Mouse (Mus musculus) neural tube, embryonic 15.5 days (tissue): ENCODE results near the gene Limk2. TPM values are rescaled to one million over a fixed set of nuclear protein-coding genes. Genes with fewer than 3 reads are reported as not detected.

Source experiments
- ATAC-seq: fragments of 200-750 bp; cut with Nextera tagmentation; 2 replicates; pipeline ENCODE4 v1.8.0; 2017; ENCODE audit warnings: mild to moderate bottlenecking, moderate TSS enrichment, moderate library complexity; ENCODE audit not compliant: low FRiP score
- H3K27ac ChIP-seq: fragments of 300-500 bp; sonication (generic); replicated peaks from 2 replicates; pipeline ENCODE4 v1.5.1; 2015; ENCODE audit warnings: mild to moderate bottlenecking, inconsistent platforms
- H3K27me3 ChIP-seq: fragments of 300-500 bp; sonication (generic); replicated peaks from 2 replicates; pipeline ENCODE4 v1.6.1; 2015; ENCODE audit warnings: inconsistent platforms
- H3K36me3 ChIP-seq: fragments of 300-500 bp; sonication (generic); 2 replicates; pipeline ENCODE4 v1.6.1; 2015; ENCODE audit warnings: inconsistent platforms
- H3K4me1 ChIP-seq: fragments of 300-500 bp; sonication (generic); 2 replicates; pipeline ENCODE4 v1.6.1; 2015; ENCODE audit warnings: inconsistent platforms
- H3K4me2 ChIP-seq: fragments of 300-500 bp; sonication (generic); 2 replicates; pipeline ENCODE4 v1.6.1; 2015; ENCODE audit warnings: inconsistent platforms, mild to moderate bottlenecking, moderate library complexity
- H3K4me3 ChIP-seq: fragments of 300-500 bp; sonication (generic); replicated peaks from 2 replicates; pipeline ENCODE4 v1.5.1; 2015; ENCODE audit warnings: mild to moderate bottlenecking, inconsistent platforms
- H3K9ac ChIP-seq: fragments of 300-500 bp; sonication (generic); replicated peaks from 2 replicates; pipeline ENCODE4 v1.6.1; 2015; ENCODE audit warnings: mild to moderate bottlenecking, inconsistent platforms
- H3K9me3 ChIP-seq: fragments of 300-500 bp; sonication (generic); replicated peaks from 2 replicates; pipeline ENCODE4 v1.6.1; 2016; ENCODE audit warnings: inconsistent platforms
- WGBS: fragments of 180-500 bp; shearing (Covaris S2); methylation state at CpG from one replicate; pipeline ENCODE4 v1.1.7; 2015; ENCODE audit warnings: mixed read lengths; 5-methylcytosine and 5-hydroxymethylcytosine counted together
- polyA plus RNA-seq: library from polyadenylated mRNA; unstranded; fragments of >200 nt; fragmentation: Nextera tagmentation; extraction: Ambion mirVana; gene quantifications from 2 replicates; pipeline ENCODE4 v1.2.1, GENCODE M21; 2015

Limk2 gene
- polyA plus RNA-seq: 141 and 158 TPM in 2 replicates

DNA sequence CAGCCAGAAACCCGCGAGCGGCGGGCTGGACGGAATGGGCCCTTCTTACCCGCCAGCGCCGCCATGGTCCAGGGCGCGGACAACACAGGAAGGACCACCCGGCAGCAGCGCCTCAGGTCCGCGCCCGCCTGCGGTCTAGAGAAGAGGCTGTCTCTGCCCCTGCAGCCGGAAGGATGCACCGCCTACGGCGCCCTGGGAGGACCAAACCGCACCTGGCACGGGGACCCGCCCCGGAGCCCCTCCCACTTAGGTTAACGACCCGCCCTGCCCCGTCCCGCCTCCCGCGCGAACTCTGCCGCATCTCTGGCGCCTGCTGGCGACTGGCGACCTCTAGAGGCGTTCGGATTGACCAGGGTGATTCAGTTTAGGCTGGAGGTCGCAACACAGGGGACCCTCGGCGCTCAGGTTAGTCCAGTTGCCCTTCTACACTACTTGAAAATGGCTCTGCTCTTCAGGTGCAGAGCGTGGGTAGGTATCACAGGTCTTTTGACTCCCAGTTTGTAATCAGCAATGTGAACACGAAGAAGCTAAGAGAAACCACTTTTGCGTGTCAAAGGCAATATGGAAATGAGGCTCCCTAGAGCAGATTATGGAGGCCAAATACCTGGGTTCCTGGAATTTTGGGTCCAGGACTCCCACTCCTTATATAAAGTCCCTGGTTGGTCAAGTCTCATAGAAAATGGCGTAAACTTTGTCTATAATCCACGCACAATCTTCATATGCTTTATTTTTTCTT lies at the start of gene Limk2:
TSS of gene Limk2 (minus strand) at position 193 of the 736 bp plus-strand sequence.
- Histone ChIP-seq H3K27ac (peak within 1 kb of the TSS; percentile 68), H3K4me3 (peak within 1 kb of the TSS; percentile 73), H3K9me3 (no peaks in the 10 kb centered on the region), H3K9ac (peak within 1 kb of the TSS; percentile 69), H3K36me3 (peaks cover 5% of the 10 kb centered on the region; the same call in 1 of the 2 replicates), H3K4me2 (peak within 1 kb of the TSS; percentile 87), H3K4me1 (peaks cover 18% of the 10 kb centered on the region), H3K27me3 (no peaks in the 10 kb centered on the region)
- WGBS: 3% methylated on average over 42 of the region's 45 CpGs
- ATAC-seq: peak; percentile 91

DNA sequence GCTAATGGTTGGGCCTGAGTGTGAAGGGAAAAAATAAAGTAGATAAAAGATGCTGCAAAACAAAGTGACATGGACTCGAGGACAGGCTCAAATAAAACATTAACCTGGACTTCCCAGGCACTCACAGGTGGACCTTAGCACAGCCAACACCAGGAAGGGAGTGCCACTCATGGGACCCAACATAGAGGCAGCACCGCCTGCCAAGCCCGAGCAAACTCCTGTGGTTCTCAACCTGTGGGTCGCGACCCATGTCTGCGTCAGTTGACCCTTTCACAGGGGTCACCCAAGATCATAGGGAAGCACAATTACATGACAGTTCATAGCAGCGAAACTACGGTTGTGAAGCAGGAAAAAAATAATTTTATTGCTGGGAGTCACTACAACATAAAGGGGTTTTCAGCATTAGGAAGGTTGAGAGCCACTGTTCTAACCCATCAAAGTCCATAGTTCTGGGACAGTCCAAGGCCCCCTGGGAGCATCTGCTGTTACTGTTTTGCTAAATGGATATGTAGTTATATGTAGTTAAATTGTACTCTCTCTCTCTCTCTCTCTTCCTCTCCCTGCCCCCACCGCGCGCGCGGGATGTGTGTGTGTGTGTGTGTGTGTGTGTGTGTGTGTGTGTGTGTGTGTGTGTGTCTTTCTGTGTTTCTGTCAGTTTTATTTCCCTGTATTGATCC lies 49.6 kb upstream of the Limk2 start:
- H3K4me2 ChIP-seq: no peak overlapping the region
- peaks cover 9% of the 10 kb centered on the region for H3K4me1 ChIP-seq
- no peaks in the 10 kb centered on the region for H3K9me3 ChIP-seq
- ATAC-seq: no peak
- 83% methylated on average over 8 of the region's 13 CpGs for WGBS
- H3K27me3 ChIP-seq: no peaks in the 10 kb centered on the region
- H3K27ac ChIP-seq: no peak overlapping the region
- no peak overlapping the region for H3K4me3 ChIP-seq
- peaks cover 8% of the 10 kb centered on the region for H3K36me3 ChIP-seq
- no peak overlapping the region for H3K9ac ChIP-seq

DNA sequence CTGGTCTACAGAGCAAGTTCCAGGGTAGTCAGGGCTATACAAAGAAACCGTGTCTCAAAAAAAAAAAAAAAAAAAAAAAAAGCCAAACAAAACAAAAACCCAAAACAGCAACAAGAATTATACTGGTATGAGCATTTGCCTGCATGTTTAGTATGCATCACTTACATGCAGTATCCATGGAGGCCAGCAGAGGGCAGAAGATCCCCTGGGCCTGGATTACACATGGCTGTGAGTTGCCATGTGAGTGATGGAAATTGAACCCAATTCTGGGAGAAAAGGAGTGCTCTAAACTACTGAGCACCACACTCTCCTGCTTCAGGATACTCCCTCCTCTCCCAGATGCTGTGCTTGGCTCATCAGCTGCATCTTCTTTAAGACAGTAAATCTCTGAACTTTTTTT lies 47.4 kb upstream of the Limk2 start:
- no peak for ATAC-seq
- 58% methylated on average over 1 of the region's 1 CpGs for WGBS

DNA sequence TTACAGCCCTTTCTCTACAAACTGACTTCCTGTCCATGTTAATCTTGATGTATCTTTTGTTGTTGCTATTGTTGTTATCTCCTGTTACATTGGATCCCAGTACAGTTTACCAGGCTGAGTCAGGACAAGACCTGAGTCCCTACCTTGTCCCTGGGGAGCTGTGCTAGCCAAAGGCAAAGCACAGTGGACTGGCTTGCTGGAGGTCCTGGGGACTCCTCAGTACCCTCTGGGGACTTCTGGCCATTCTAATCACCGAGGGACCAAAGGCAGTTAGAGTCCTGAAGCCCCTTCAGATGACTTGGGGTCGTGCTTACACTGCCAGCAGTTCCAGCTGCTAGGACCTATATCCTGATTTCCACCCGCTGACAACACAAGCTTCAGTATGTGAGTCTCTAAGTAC lies 45.5 kb upstream of the Limk2 start:
- Histone ChIP-seq H3K4me2 (no peak overlapping the region), H3K27ac (no peak overlapping the region), H3K27me3 (no peaks in the 10 kb centered on the region), H3K4me3 (no peak overlapping the region), H3K4me1 (peaks cover 28% of the 10 kb centered on the region), H3K9ac (no peak overlapping the region), H3K36me3 (peaks cover 8% of the 10 kb centered on the region), H3K9me3 (no peaks in the 10 kb centered on the region)
- WGBS: 92% methylated on average over 3 of the region's 3 CpGs
- ATAC-seq: no peak

More for the DNA sequence above, 47.4 kb upstream of the Limk2 start:
- Histone ChIP-seq H3K27me3 (no peaks in the 10 kb centered on the region), H3K36me3 (peaks cover 8% of the 10 kb centered on the region), H3K4me1 (peaks cover 15% of the 10 kb centered on the region), H3K27ac (no peak overlapping the region), H3K4me2 (no peak overlapping the region), H3K9ac (no peak overlapping the region), H3K9me3 (no peaks in the 10 kb centered on the region), H3K4me3 (no peak overlapping the region)

DNA sequence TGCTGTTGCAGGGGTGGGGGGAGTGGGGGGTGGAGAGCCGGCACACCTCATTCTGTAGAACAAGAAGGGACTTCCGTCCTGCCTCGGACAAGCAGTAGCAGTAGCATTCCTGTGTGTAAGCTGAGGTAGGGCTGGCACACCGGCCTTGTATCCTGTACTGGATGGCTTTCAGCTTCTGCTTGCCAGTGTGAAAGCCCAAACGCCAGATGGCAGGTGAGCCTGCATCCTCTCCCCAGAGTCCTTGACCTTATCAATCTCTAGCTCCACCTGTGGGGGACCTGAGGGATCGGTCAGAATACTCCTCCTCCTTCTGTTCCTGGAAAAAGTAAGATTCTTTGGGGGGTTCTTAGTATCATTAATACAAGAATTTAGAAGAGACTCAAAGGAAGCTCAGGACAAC lies 44.5 kb upstream of the Limk2 start:
- H3K36me3 ChIP-seq: peaks cover 8% of the 10 kb centered on the region
- no peak for ATAC-seq
- H3K9ac ChIP-seq: no peak overlapping the region
- H3K4me1 ChIP-seq: peaks cover 28% of the 10 kb centered on the region
- H3K27me3 ChIP-seq: no peaks in the 10 kb centered on the region
- H3K4me2 ChIP-seq: peak overlapping the region; percentile 85
- H3K27ac ChIP-seq: no peak overlapping the region
- no peaks in the 10 kb centered on the region for H3K9me3 ChIP-seq
- whole genome bisulfite sequencing: 79% methylated on average over 6 of the region's 6 CpGs
- H3K4me3 ChIP-seq: peak overlapping the region; percentile 86

DNA sequence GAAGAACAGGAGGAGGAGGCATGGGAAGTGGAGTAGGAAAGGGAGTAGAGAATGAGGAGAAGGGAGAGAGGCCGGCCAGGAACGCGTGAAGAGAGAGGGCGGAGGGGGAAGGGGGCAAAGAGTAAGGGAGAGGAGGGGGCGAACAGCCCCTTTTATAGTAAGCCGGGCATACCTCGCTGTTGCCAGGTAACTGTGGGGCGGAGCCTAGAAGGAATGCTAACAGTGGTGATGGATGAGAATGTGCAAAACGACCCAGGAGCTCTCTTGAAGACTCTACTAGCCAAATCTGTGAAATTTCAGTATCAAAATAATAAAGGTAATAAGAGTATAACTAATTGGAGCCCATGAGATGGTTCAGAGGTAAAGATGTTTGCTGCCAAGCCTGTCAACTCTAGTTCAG lies 43.8 kb upstream of the Limk2 start:
- H3K27ac ChIP-seq: peak overlapping the region; percentile 91
- peak; percentile 63 for ATAC-seq
- no peaks in the 10 kb centered on the region for H3K9me3 ChIP-seq
- peaks cover 8% of the 10 kb centered on the region for H3K36me3 ChIP-seq
- no peaks in the 10 kb centered on the region for H3K27me3 ChIP-seq
- peaks cover 28% of the 10 kb centered on the region for H3K4me1 ChIP-seq
- WGBS: 0% methylated on average over 9 of the region's 9 CpGs
- peak overlapping the region; percentile 85 for H3K9ac ChIP-seq
- peak overlapping the region; percentile 86 for H3K4me3 ChIP-seq
- peak overlapping the region; percentile 85 for H3K4me2 ChIP-seq

DNA sequence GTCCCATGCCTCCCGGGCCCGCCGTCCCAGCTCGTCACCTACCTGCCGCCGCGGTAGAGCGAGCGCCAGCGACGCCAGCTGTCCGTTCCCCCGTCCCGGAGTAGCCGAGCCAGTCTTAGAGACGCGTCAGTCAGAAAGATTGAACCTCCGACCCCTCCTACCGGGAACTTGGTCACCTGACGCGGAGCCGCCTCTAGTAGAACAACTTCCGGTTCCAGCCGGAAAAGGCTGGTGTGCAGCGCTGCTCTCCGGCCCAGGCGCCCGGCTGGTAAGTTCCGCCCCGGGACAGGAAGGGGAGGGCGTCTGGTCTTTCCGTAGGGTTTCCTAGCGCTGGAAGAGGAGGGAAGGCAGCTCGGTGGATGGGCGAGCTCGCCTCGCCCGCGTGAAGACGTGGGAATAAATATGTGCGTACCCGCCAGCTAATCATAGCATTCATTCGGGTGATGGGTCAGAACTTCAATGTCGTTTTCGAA lies 43.2 kb upstream of the Limk2 start, which contains the start of gene Rnf185:
TSS of gene Rnf185 (minus strand) at position 197 of the 473 bp plus-strand sequence.
- no peaks in the 10 kb centered on the region for H3K27me3 ChIP-seq
- peak within 1 kb of the TSS; percentile 86 for H3K4me3 ChIP-seq
- peak; percentile 95 for ATAC-seq
- H3K27ac ChIP-seq: peak within 1 kb of the TSS; percentile 91
- H3K4me1 ChIP-seq: peaks cover 28% of the 10 kb centered on the region
- WGBS: under 1% methylated on average over 45 of the region's 45 CpGs
- no peaks in the 10 kb centered on the region for H3K9me3 ChIP-seq
- peak within 1 kb of the TSS; percentile 85 for H3K9ac ChIP-seq
- H3K36me3 ChIP-seq: peaks cover 8% of the 10 kb centered on the region
- peak within 1 kb of the TSS; percentile 85 for H3K4me2 ChIP-seq

DNA sequence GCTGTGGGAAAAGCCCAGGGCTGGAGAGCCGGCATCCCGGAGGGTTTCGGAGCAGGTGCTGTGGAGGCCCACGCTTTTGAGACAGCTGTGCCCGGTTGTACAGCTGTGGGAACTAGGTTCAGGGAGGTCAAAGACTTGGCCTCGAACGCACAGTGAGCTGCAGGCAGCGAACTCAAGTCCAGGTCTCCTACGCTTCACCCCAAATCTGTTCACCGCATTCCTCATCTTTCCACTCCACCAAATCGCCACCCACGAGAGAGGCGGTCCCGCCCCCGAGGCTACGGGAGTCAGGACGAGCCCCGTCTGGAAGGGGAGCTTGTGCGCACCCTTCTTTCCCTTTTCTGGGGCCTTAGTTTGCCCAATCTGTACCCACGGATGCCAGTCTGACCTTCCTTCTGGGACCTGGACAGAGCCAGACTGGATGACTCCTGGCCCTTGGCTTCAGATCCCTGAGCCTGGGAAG lies 42.7 kb upstream of the Limk2 start:
- ATAC-seq: peak; percentile 65
- H3K27me3 ChIP-seq: no peaks in the 10 kb centered on the region

DNA sequence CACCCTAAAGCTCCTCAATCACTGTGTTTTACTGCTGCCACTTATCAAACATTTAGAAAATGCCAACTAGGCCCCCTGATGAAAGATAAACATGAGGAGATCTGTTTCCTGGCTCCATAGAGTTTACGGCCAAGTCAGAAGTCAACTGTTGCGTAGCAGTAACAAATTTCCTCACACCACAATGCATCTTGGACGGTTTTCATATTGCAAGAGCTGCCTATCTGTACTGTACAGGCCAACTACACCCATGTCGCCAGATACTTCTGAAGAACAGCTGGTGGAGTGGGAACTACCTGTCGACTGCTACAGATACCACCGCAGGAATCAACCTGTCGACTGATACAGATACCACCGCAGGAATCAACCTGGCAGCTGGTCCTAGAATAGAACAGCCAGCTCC lies 35.9 kb upstream of the Limk2 start:
- Histone ChIP-seq H3K4me3 (no peak overlapping the region), H3K9ac (no peak overlapping the region), H3K9me3 (no peaks in the 10 kb centered on the region), H3K4me1 (peaks cover 4% of the 10 kb centered on the region), H3K36me3 (no peaks in the 10 kb centered on the region), H3K27me3 (no peaks in the 10 kb centered on the region), H3K27ac (no peak overlapping the region), H3K4me2 (no peak overlapping the region)
- 89% methylated on average over 8 of the region's 8 CpGs for WGBS
- no peak for ATAC-seq

More for the DNA sequence above, 42.7 kb upstream of the Limk2 start:
- peak overlapping the region; percentile 91 for H3K27ac ChIP-seq
- H3K9ac ChIP-seq: peak overlapping the region; percentile 85
- peak overlapping the region; percentile 86 for H3K4me3 ChIP-seq
- peak overlapping the region; percentile 85 for H3K4me2 ChIP-seq
- WGBS: under 1% methylated on average over 20 of the region's 20 CpGs
- H3K36me3 ChIP-seq: peaks cover 8% of the 10 kb centered on the region
- no peaks in the 10 kb centered on the region for H3K9me3 ChIP-seq
- H3K4me1 ChIP-seq: peaks cover 28% of the 10 kb centered on the region

DNA sequence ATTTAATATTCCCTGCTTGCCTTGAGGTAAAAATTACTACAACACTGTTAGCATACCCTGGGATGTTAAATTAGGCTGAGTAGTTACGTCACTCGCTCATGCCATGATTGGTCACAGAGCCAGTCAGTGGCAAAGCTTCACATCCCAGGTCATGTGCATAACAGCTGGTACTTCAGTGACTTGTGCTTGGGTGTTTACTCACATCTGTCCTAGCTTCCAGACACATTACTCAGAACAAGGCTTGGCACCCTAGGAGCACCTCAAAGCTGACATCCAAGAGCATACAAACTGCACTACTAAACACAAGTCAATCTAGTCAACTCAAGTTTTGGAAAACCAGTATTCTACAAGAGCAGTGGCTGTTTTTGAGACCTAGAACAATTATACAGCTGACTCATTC lies 34.1 kb upstream of the Limk2 start:
- WGBS: 87% methylated on average over 2 of the region's 2 CpGs
- Histone ChIP-seq H3K9ac (no peak overlapping the region), H3K4me2 (no peak overlapping the region), H3K36me3 (no peaks in the 10 kb centered on the region), H3K27ac (no peak overlapping the region), H3K4me3 (no peak overlapping the region), H3K4me1 (peaks cover 4% of the 10 kb centered on the region), H3K27me3 (no peaks in the 10 kb centered on the region), H3K9me3 (no peaks in the 10 kb centered on the region)
- no peak for ATAC-seq

DNA sequence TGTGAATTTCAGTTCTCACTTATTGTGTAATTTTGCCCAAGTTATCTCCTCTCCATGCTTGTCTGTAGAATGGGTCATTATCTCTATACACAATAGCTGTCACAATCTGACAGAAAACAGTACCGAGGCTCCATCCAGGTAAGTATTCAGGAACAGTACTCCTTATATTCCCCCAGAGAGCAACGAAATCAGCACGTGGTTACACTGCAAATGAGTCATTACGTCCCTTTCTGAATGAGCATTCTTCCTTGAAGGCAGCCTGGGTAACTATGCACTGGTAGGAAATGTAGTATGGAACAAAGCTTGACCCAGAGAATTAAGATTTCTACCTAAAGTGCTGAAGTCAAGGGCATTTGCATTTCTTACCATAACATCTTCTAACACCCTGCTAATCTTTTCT lies 33.7 kb upstream of the Limk2 start:
- no peak overlapping the region for H3K9ac ChIP-seq

More for the DNA sequence above, 33.7 kb upstream of the Limk2 start:
- Histone ChIP-seq H3K4me2 (no peak overlapping the region), H3K4me1 (peaks cover 4% of the 10 kb centered on the region), H3K27ac (no peak overlapping the region), H3K36me3 (no peaks in the 10 kb centered on the region), H3K4me3 (no peak overlapping the region), H3K9me3 (no peaks in the 10 kb centered on the region), H3K27me3 (no peaks in the 10 kb centered on the region)
- ATAC-seq: no peak
- 57% methylated on average over 4 of the region's 4 CpGs for WGBS
